Mouse (Mus musculus): ENCODE results near the gene Hbs1l. TPM values are rescaled to one million over a fixed set of nuclear protein-coding genes. Genes with fewer than 3 reads are reported as not detected.

The Hbs1l gene
- polyA plus RNA-seq, 1 experiment from 2014 or later: 80.2 TPM

GRCm38 (mm10) chr10:21357986-21358385, 62.2 kb downstream of the Hbs1l start:
- peaks cover 12% of the 10 kb centered on the region for H3K36me3 ChIP-seq (ENCODE audit: control insufficient read depth, insufficient read depth, low read length)
- no peak overlapping the region for H3K4me2 ChIP-seq
- no peaks in the 10 kb centered on the region for H3K27me3 ChIP-seq (ENCODE audit: control insufficient read depth, insufficient read depth, low read length)
- no peak overlapping the region for H3K27ac ChIP-seq (ENCODE audit: low read depth, low read length)
- H3K4me3 ChIP-seq (ENCODE audit: low read depth, low read length): no peak overlapping the region
- no peak for ATAC-seq (replicated peaks; ENCODE audit: insufficient number of reproducible peaks, low FRiP score, low TSS enrichment)
- no peak overlapping the region for H3K9ac ChIP-seq (ENCODE audit: low read depth, low read length)
- H3K9me3 ChIP-seq (replicated peaks; ENCODE audit: control insufficient read depth, low read length): no peaks in the 10 kb centered on the region
- no peaks in the 10 kb centered on the region for H3K4me1 ChIP-seq (ENCODE audit: control insufficient read depth, insufficient read depth, low read length)
- 93% methylated on average over 8 of the region's 8 CpGs for whole genome bisulfite sequencing (ENCODE audit: insufficient replicate concordance)

- 88% methylated on average over 4 of the region's 4 CpGs for WGBS (ENCODE audit: insufficient replicate concordance)
- Histone ChIP-seq H3K27ac (ENCODE audit: low read depth, low read length) (no peak overlapping the region), H3K4me2 (no peak overlapping the region), H3K4me3 (ENCODE audit: low read depth, low read length) (no peak overlapping the region), H3K9me3 (replicated peaks; ENCODE audit: control insufficient read depth, low read length) (no peaks in the 10 kb centered on the region), H3K9ac (ENCODE audit: low read depth, low read length) (no peak overlapping the region), H3K4me1 (ENCODE audit: control insufficient read depth, insufficient read depth, low read length) (no peaks in the 10 kb centered on the region), H3K27me3 (ENCODE audit: control insufficient read depth, insufficient read depth, low read length) (no peaks in the 10 kb centered on the region), H3K36me3 (ENCODE audit: control insufficient read depth, insufficient read depth, low read length) (peaks cover 10% of the 10 kb centered on the region)
- no peak for ATAC-seq (replicated peaks; ENCODE audit: insufficient number of reproducible peaks, low FRiP score, low TSS enrichment)
Measured at GRCm38 (mm10) chr10:21359086-21359485, 63.3 kb downstream of the Hbs1l start.

GRCm38 (mm10) chr10:21361871-21362270, 66.1 kb downstream of the Hbs1l start:
- Histone ChIP-seq H3K27me3 (ENCODE audit: control insufficient read depth, insufficient read depth, low read length) (no peaks in the 10 kb centered on the region), H3K4me1 (ENCODE audit: control insufficient read depth, insufficient read depth, low read length) (no peaks in the 10 kb centered on the region; the same call in 1 of the 2 replicates), H3K4me2 (no peak overlapping the region), H3K27ac (ENCODE audit: low read depth, low read length) (no peak overlapping the region), H3K9me3 (replicated peaks; ENCODE audit: control insufficient read depth, low read length) (no peaks in the 10 kb centered on the region), H3K36me3 (ENCODE audit: control insufficient read depth, insufficient read depth, low read length) (peaks cover 10% of the 10 kb centered on the region; the same call in 1 of the 2 replicates), H3K4me3 (ENCODE audit: low read depth, low read length) (no peak overlapping the region), H3K9ac (ENCODE audit: low read depth, low read length) (no peak overlapping the region)
- no peak for ATAC-seq (replicated peaks; ENCODE audit: insufficient number of reproducible peaks, low FRiP score, low TSS enrichment)
- WGBS (ENCODE audit: insufficient replicate concordance): 74% methylated on average over 7 of the region's 7 CpGs

- ATAC-seq (replicated peaks; ENCODE audit: insufficient number of reproducible peaks, low FRiP score, low TSS enrichment): no peak
- H3K9ac ChIP-seq (ENCODE audit: low read depth, low read length): no peak overlapping the region
- H3K9me3 ChIP-seq (replicated peaks; ENCODE audit: control insufficient read depth, low read length): no peaks in the 10 kb centered on the region
- no peak overlapping the region for H3K4me3 ChIP-seq (ENCODE audit: low read depth, low read length)
- H3K27ac ChIP-seq (ENCODE audit: low read depth, low read length): no peak overlapping the region
- no peak overlapping the region for H3K4me2 ChIP-seq
- peaks cover 10% of the 10 kb centered on the region; the same call in 1 of the 2 replicates for H3K36me3 ChIP-seq (ENCODE audit: control insufficient read depth, insufficient read depth, low read length)
- no peaks in the 10 kb centered on the region; the same call in 1 of the 2 replicates for H3K4me1 ChIP-seq (ENCODE audit: control insufficient read depth, insufficient read depth, low read length)
- 73% methylated on average over 4 of the region's 4 CpGs for WGBS (ENCODE audit: insufficient replicate concordance)
- H3K27me3 ChIP-seq (ENCODE audit: control insufficient read depth, insufficient read depth, low read length): no peaks in the 10 kb centered on the region
Measured at GRCm38 (mm10) chr10:21363297-21363696, 67.5 kb downstream of the Hbs1l start.

GRCm38 (mm10) chr10:21364946-21365345, 69.2 kb downstream of the Hbs1l start:
- WGBS (ENCODE audit: insufficient replicate concordance): 92% methylated on average over 7 of the region's 7 CpGs
- H3K27ac ChIP-seq (ENCODE audit: low read depth, low read length): no peak overlapping the region
- ATAC-seq (replicated peaks; ENCODE audit: insufficient number of reproducible peaks, low FRiP score, low TSS enrichment): no peak
- no peak overlapping the region for H3K4me2 ChIP-seq
- peaks cover 8% of the 10 kb centered on the region; the same call in 1 of the 2 replicates for H3K36me3 ChIP-seq (ENCODE audit: control insufficient read depth, insufficient read depth, low read length)
- H3K4me3 ChIP-seq (ENCODE audit: low read depth, low read length): no peak overlapping the region
- H3K27me3 ChIP-seq (ENCODE audit: control insufficient read depth, insufficient read depth, low read length): no peaks in the 10 kb centered on the region
- H3K9ac ChIP-seq (ENCODE audit: low read depth, low read length): no peak overlapping the region
- H3K4me1 ChIP-seq (ENCODE audit: control insufficient read depth, insufficient read depth, low read length): no peaks in the 10 kb centered on the region; the same call in 1 of the 2 replicates
- H3K9me3 ChIP-seq (replicated peaks; ENCODE audit: control insufficient read depth, low read length): no peaks in the 10 kb centered on the region

- peaks cover 9% of the 10 kb centered on the region; the same call in 1 of the 2 replicates for H3K36me3 ChIP-seq (ENCODE audit: control insufficient read depth, insufficient read depth, low read length)
- no peak for ATAC-seq (replicated peaks; ENCODE audit: insufficient number of reproducible peaks, low FRiP score, low TSS enrichment)
- H3K27ac ChIP-seq (ENCODE audit: low read depth, low read length): no peak overlapping the region
- no peak overlapping the region for H3K4me3 ChIP-seq (ENCODE audit: low read depth, low read length)
- H3K27me3 ChIP-seq (ENCODE audit: control insufficient read depth, insufficient read depth, low read length): no peaks in the 10 kb centered on the region
- 70% methylated on average over 4 of the region's 4 CpGs for WGBS (ENCODE audit: insufficient replicate concordance)
- no peak overlapping the region for H3K4me2 ChIP-seq
- H3K4me1 ChIP-seq (ENCODE audit: control insufficient read depth, insufficient read depth, low read length): no peaks in the 10 kb centered on the region; the same call in 1 of the 2 replicates
- H3K9me3 ChIP-seq (replicated peaks; ENCODE audit: control insufficient read depth, low read length): no peaks in the 10 kb centered on the region
- no peak overlapping the region for H3K9ac ChIP-seq (ENCODE audit: low read depth, low read length)
Measured at GRCm38 (mm10) chr10:21365897-21366296, 70.1 kb downstream of the Hbs1l start.

- H3K4me2 ChIP-seq: no peak overlapping the region
- peaks cover 9% of the 10 kb centered on the region; the same call in 1 of the 2 replicates for H3K36me3 ChIP-seq (ENCODE audit: control insufficient read depth, insufficient read depth, low read length)
- H3K4me1 ChIP-seq (ENCODE audit: control insufficient read depth, insufficient read depth, low read length): no peaks in the 10 kb centered on the region; the same call in 1 of the 2 replicates
- 53% methylated on average over 3 of the region's 3 CpGs for WGBS (ENCODE audit: insufficient replicate concordance)
- H3K9me3 ChIP-seq (replicated peaks; ENCODE audit: control insufficient read depth, low read length): no peaks in the 10 kb centered on the region
- H3K4me3 ChIP-seq (ENCODE audit: low read depth, low read length): no peak overlapping the region
- H3K27me3 ChIP-seq (ENCODE audit: control insufficient read depth, insufficient read depth, low read length): no peaks in the 10 kb centered on the region
- H3K27ac ChIP-seq (ENCODE audit: low read depth, low read length): no peak overlapping the region
- no peak for ATAC-seq (replicated peaks; ENCODE audit: insufficient number of reproducible peaks, low FRiP score, low TSS enrichment)
- H3K9ac ChIP-seq (ENCODE audit: low read depth, low read length): no peak overlapping the region
Measured at GRCm38 (mm10) chr10:21366471-21366870, 70.7 kb downstream of the Hbs1l start.

GRCm38 (mm10) chr10:21367481-21367880, 71.7 kb downstream of the Hbs1l start:
- H3K27me3 ChIP-seq (ENCODE audit: control insufficient read depth, insufficient read depth, low read length): no peaks in the 10 kb centered on the region
- no peak overlapping the region for H3K9ac ChIP-seq (ENCODE audit: low read depth, low read length)
- no peak overlapping the region for H3K27ac ChIP-seq (ENCODE audit: low read depth, low read length)
- ATAC-seq (replicated peaks; ENCODE audit: insufficient number of reproducible peaks, low FRiP score, low TSS enrichment): no peak
- peaks cover 9% of the 10 kb centered on the region; the same call in 1 of the 2 replicates for H3K36me3 ChIP-seq (ENCODE audit: control insufficient read depth, insufficient read depth, low read length)
- H3K4me3 ChIP-seq (ENCODE audit: low read depth, low read length): no peak overlapping the region
- no peaks in the 10 kb centered on the region for H3K9me3 ChIP-seq (replicated peaks; ENCODE audit: control insufficient read depth, low read length)
- H3K4me1 ChIP-seq (ENCODE audit: control insufficient read depth, insufficient read depth, low read length): no peaks in the 10 kb centered on the region; the same call in 1 of the 2 replicates
- 92% methylated on average over 9 of the region's 9 CpGs for WGBS (ENCODE audit: insufficient replicate concordance)
- H3K4me2 ChIP-seq: no peak overlapping the region

GRCm38 (mm10) chr10:21369586-21369985, 73.8 kb downstream of the Hbs1l start:
- Histone ChIP-seq H3K4me1 (ENCODE audit: control insufficient read depth, insufficient read depth, low read length) (no peaks in the 10 kb centered on the region; the same call in 1 of the 2 replicates), H3K4me2 (no peak overlapping the region), H3K36me3 (ENCODE audit: control insufficient read depth, insufficient read depth, low read length) (peaks cover 5% of the 10 kb centered on the region; the same call in 1 of the 2 replicates), H3K9me3 (replicated peaks; ENCODE audit: control insufficient read depth, low read length) (no peaks in the 10 kb centered on the region), H3K4me3 (ENCODE audit: low read depth, low read length) (no peak overlapping the region), H3K27ac (ENCODE audit: low read depth, low read length) (no peak overlapping the region), H3K27me3 (ENCODE audit: control insufficient read depth, insufficient read depth, low read length) (no peaks in the 10 kb centered on the region), H3K9ac (ENCODE audit: low read depth, low read length) (no peak overlapping the region)
- WGBS (ENCODE audit: insufficient replicate concordance): 90% methylated on average over 2 of the region's 2 CpGs
- no peak for ATAC-seq (replicated peaks; ENCODE audit: insufficient number of reproducible peaks, low FRiP score, low TSS enrichment)
